Mouse (Mus musculus): Measurements from ENCODE around the gene Pmch. TPM values are rescaled to one million over a fixed set of nuclear protein-coding genes. Genes with fewer than 3 reads are reported as not detected.

The Pmch gene
- 0.27 and 0.51 TPM in 2 replicates for polyA plus RNA-seq (2015; fragmentation: Nextera tagmentation; extraction: Ambion mirVana)

GRCm38 (mm10) chr10:88090772-88091171 is at the start of gene Pmch:
Gene Pmch, plus strand, starts transcription at chr10:88091072.
- Histone ChIP-seq H3K4me3 (no peak within 1 kb of the TSS), H3K9ac (no peak within 1 kb of the TSS), H3K4me1 (no peaks in the 10 kb centered on the region), H3K4me2 (no peak within 1 kb of the TSS), H3K27me3 (replicated peaks) (no peaks in the 10 kb centered on the region), H3K27ac (replicated peaks) (no peak within 1 kb of the TSS), H3K36me3 (peaks cover 30% of the 10 kb centered on the region), H3K9me3 (no peaks in the 10 kb centered on the region)
- WGBS = 69% methylated on average over 5 of the region's 5 CpGs
- no peak for ATAC-seq (ENCODE audit: extremely low read depth, insufficient number of reproducible peaks, low FRiP score, low TSS enrichment)

GRCm38 (mm10) chr10:88044297-88044696 is 46.6 kb upstream of the Pmch start:
- Histone ChIP-seq H3K36me3 (no peaks in the 10 kb centered on the region), H3K27ac (replicated peaks) (no peak overlapping the region), H3K4me2 (no peak overlapping the region), H3K4me3 (no peak overlapping the region), H3K4me1 (no peaks in the 10 kb centered on the region), H3K9ac (no peak overlapping the region), H3K27me3 (replicated peaks) (no peaks in the 10 kb centered on the region), H3K9me3 (no peaks in the 10 kb centered on the region)
- WGBS = 54% methylated on average over 4 of the region's 4 CpGs
- no peak for ATAC-seq (ENCODE audit: extremely low read depth, insufficient number of reproducible peaks, low FRiP score, low TSS enrichment)

- WGBS = 61% methylated on average over 11 of the region's 11 CpGs
- Histone ChIP-seq H3K27me3 (replicated peaks) (no peaks in the 10 kb centered on the region), H3K4me3 (no peak overlapping the region), H3K9me3 (no peaks in the 10 kb centered on the region), H3K4me2 (no peak overlapping the region), H3K36me3 (no peaks in the 10 kb centered on the region), H3K27ac (replicated peaks) (no peak overlapping the region), H3K9ac (no peak overlapping the region), H3K4me1 (no peaks in the 10 kb centered on the region)
- ATAC-seq (ENCODE audit: extremely low read depth, insufficient number of reproducible peaks, low FRiP score, low TSS enrichment) = no peak
Observed at GRCm38 (mm10) chr10:88046098-88046771, 44.6 kb upstream of the Pmch start.

DNA sequence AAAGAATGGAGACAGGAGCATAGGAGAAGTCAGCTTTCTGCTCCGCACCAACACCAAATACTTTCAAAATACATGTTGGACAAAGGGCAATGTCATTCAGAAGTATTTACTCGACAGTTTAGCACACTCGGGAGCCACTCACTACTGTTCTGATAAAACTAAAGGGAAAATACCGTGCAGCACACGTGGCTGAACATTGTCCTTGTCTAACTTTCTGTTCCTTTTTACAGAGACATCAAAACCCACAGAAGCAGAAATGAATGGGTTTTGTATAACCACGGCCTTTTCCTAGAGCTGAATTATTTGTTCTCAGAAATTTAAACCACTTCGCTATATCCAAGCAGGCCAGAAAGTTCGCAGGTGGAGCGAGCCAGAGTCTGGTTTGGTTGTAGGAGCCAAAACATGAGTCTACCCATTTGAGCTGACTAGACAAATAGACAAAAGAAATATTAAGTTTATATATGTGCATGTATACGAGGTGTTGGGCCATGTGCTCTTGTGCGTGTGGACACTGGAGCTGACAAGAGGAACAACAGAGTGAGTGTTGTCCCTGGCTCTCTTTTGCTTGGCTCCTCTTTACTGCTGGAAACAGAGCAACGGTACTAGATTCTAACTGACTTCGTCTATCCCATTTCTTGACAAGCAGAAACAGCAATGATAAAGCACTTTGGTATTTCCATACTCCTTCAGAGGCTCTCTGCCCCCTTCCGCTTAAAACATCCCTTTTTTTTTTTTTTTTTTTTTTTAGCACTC is 36.5 kb upstream of the Pmch start:
- Histone ChIP-seq H3K36me3 (no peaks in the 10 kb centered on the region), H3K9me3 (no peaks in the 10 kb centered on the region), H3K27ac (replicated peaks) (no peak overlapping the region), H3K4me1 (no peaks in the 10 kb centered on the region), H3K27me3 (replicated peaks) (no peaks in the 10 kb centered on the region), H3K9ac (no peak overlapping the region), H3K4me2 (no peak overlapping the region), H3K4me3 (no peak overlapping the region)
- WGBS = 64% methylated on average over 14 of the region's 14 CpGs
- no peak for ATAC-seq (ENCODE audit: extremely low read depth, insufficient number of reproducible peaks, low FRiP score, low TSS enrichment)

GRCm38 (mm10) chr10:88056950-88057649 is 33.8 kb upstream of the Pmch start:
- no peaks in the 10 kb centered on the region for H3K27me3 ChIP-seq (replicated peaks)
- no peak overlapping the region for H3K4me2 ChIP-seq
- no peaks in the 10 kb centered on the region for H3K36me3 ChIP-seq
- ATAC-seq (ENCODE audit: extremely low read depth, insufficient number of reproducible peaks, low FRiP score, low TSS enrichment) = no peak
- H3K4me1 ChIP-seq = no peaks in the 10 kb centered on the region
- no peak overlapping the region for H3K4me3 ChIP-seq
- no peaks in the 10 kb centered on the region for H3K9me3 ChIP-seq
- 66% methylated on average over 14 of the region's 14 CpGs for WGBS
- H3K27ac ChIP-seq (replicated peaks) = no peak overlapping the region
- H3K9ac ChIP-seq = no peak overlapping the region

- 80% methylated on average over 4 of the region's 4 CpGs for WGBS
Observed at GRCm38 (mm10) chr10:88063436-88063835, 27.4 kb upstream of the Pmch start.

DNA sequence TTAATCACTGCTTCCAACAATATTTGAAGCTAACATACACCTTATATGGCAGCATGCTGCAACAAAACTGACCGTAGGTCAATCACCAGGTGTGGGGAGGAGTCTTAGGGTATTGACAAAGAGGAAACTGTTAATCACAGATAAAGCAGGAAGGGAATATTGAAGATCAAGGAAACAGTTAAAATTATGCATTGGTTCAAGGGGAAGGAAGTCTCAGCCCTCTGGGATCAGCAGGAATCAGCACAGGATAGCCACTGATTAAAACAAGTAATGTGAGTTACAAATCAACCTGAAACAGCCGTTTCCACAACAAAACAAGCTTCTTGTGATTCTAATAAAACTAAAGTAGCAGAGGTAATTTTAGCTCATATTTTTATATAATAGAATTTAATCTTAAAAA is 26.0 kb upstream of the Pmch start:
- no peak for ATAC-seq (ENCODE audit: extremely low read depth, insufficient number of reproducible peaks, low FRiP score, low TSS enrichment)
- Histone ChIP-seq H3K4me2 (no peak overlapping the region), H3K4me1 (no peaks in the 10 kb centered on the region), H3K9me3 (no peaks in the 10 kb centered on the region), H3K36me3 (no peaks in the 10 kb centered on the region), H3K27me3 (replicated peaks) (no peaks in the 10 kb centered on the region), H3K27ac (replicated peaks) (no peak overlapping the region), H3K9ac (no peak overlapping the region), H3K4me3 (no peak overlapping the region)
- 58% methylated on average over 2 of the region's 2 CpGs for WGBS

More at GRCm38 (mm10) chr10:88063436-88063835, 27.4 kb upstream of the Pmch start:
- Histone ChIP-seq H3K9ac (no peak overlapping the region), H3K27ac (replicated peaks) (no peak overlapping the region), H3K4me2 (no peak overlapping the region), H3K27me3 (replicated peaks) (no peaks in the 10 kb centered on the region), H3K36me3 (no peaks in the 10 kb centered on the region), H3K4me1 (no peaks in the 10 kb centered on the region), H3K4me3 (no peak overlapping the region), H3K9me3 (no peaks in the 10 kb centered on the region)
- no peak for ATAC-seq (ENCODE audit: extremely low read depth, insufficient number of reproducible peaks, low FRiP score, low TSS enrichment)

DNA sequence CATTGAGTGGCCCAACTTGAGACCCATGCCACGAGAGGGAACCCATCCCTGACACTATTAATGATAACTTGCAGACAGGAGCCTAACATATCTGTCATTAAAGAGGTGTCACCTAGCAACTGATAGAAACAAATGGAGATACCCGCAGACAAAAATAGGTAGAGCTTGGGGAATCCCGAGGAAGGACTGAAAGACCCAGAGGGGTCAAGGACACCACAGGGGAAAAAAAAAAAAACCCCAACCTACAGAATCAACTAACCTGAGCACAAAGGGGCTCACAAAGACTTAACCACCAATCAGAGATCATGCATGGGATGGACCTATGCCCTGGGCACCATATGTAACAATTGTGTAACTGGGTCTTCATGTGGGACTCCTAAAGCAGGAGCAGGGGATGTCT is 23.5 kb upstream of the Pmch start:
- Histone ChIP-seq H3K27me3 (replicated peaks) (no peaks in the 10 kb centered on the region), H3K27ac (replicated peaks) (no peak overlapping the region), H3K9ac (no peak overlapping the region), H3K4me1 (no peaks in the 10 kb centered on the region), H3K4me3 (no peak overlapping the region), H3K36me3 (no peaks in the 10 kb centered on the region), H3K9me3 (no peaks in the 10 kb centered on the region), H3K4me2 (no peak overlapping the region)
- WGBS = 30% methylated on average over 3 of the region's 3 CpGs
- ATAC-seq (ENCODE audit: extremely low read depth, insufficient number of reproducible peaks, low FRiP score, low TSS enrichment) = no peak

DNA sequence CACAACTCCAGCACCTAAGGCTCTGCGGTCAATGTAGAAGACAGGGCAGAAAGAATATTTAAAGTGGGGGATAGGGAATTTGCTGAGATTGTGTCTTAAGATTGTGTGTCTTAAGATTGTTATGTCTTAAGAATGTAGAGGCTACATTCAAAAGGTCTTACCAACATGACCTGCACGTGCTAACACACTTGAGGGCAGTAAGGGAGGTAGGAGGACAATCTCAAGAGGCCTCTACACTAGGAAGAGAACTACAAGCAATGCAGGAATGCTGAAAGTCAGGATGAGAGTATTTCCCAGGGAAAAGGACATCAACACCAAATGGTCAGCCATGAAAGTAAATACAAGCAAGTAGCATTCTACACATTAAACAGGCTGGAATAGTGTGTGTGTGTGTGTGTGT is 15.3 kb downstream of the Pmch start:
- Histone ChIP-seq H3K4me2 (no peak overlapping the region), H3K9ac (no peak overlapping the region), H3K4me1 (no peaks in the 10 kb centered on the region), H3K36me3 (peaks cover 13% of the 10 kb centered on the region), H3K9me3 (no peaks in the 10 kb centered on the region), H3K4me3 (no peak overlapping the region), H3K27ac (replicated peaks) (no peak overlapping the region), H3K27me3 (replicated peaks) (no peaks in the 10 kb centered on the region)
- WGBS = 82% methylated on average over 2 of the region's 2 CpGs
- ATAC-seq (ENCODE audit: extremely low read depth, insufficient number of reproducible peaks, low FRiP score, low TSS enrichment) = no peak

GRCm38 (mm10) chr10:88113290-88113689 is 22.4 kb downstream of the Pmch start:
- no peaks in the 10 kb centered on the region for H3K4me1 ChIP-seq
- H3K4me2 ChIP-seq = no peak overlapping the region
- H3K9ac ChIP-seq = no peak overlapping the region
- no peak overlapping the region for H3K27ac ChIP-seq (replicated peaks)
- H3K4me3 ChIP-seq = no peak overlapping the region
- WGBS = 86% methylated on average over 2 of the region's 2 CpGs
- H3K9me3 ChIP-seq = no peaks in the 10 kb centered on the region
- H3K36me3 ChIP-seq = peaks cover 35% of the 10 kb centered on the region
- no peak for ATAC-seq (ENCODE audit: extremely low read depth, insufficient number of reproducible peaks, low FRiP score, low TSS enrichment)
- no peaks in the 10 kb centered on the region for H3K27me3 ChIP-seq (replicated peaks)

DNA sequence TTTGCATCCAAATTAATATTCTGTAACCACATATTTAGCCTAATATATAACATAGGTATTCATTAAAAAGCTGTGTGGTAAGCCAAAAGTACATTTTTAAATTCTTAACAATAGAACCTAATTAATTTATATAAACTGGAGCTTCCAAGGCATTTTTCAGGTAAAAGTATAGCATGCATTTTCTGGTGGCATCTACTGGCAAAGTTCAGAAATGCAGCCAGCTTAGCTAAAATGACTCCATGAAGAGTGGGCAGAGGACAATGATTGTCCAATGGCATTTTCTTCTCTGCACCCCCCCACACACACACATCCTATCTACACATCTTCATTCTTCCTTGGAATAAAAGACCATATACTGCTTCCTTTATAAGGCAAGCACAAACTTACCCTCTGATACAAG is 28.8 kb downstream of the Pmch start:
- no peak overlapping the region for H3K27ac ChIP-seq (replicated peaks)
- H3K4me3 ChIP-seq = no peak overlapping the region
- no peak for ATAC-seq (ENCODE audit: extremely low read depth, insufficient number of reproducible peaks, low FRiP score, low TSS enrichment)
- no peaks in the 10 kb centered on the region for H3K27me3 ChIP-seq (replicated peaks)
- no peak overlapping the region for H3K4me2 ChIP-seq
- no peaks in the 10 kb centered on the region for H3K4me1 ChIP-seq
- peaks cover 21% of the 10 kb centered on the region for H3K36me3 ChIP-seq
- no peak overlapping the region for H3K9ac ChIP-seq
- no peaks in the 10 kb centered on the region for H3K9me3 ChIP-seq
